Mouse (Mus musculus) left cerebral cortex, adult 8-10 months (tissue): ENCODE data around the gene Fscn1. TPM values are rescaled to one million over a fixed set of nuclear protein-coding genes. Genes with fewer than 3 reads are reported as not detected.

Experiments
- DNase-seq, 2 experiments: peaks; one replicate each; pipeline ENCODE4 v3.0.0; 2022; ENCODE audit warnings: low spot score in 2 of 2
- total RNA-seq, 4 experiments: library from RNA; stranded (reverse); gene quantifications; 2 replicates each; pipeline ENCODE4 v1.2.4; 2022

The Fscn1 gene
- total RNA-seq, 4 experiments from 2014 or later = 218 to 276 (median 259) TPM

GRCm38 (mm10) chr5:142968411-142968810 is 8.3 kb downstream of the Fscn1 start:
- peak; percentile 64 to 90 for DNase-seq

GRCm38 (mm10) chr5:142973971-142974370 is 13.8 kb downstream of the Fscn1 start:
- no peak for DNase-seq

- peak; percentile 60 to 84 for DNase-seq
Measured at GRCm38 (mm10) chr5:142974598-142975121, 14.5 kb downstream of the Fscn1 start.

GRCm38 (mm10) chr5:142976516-142976915 is 16.4 kb downstream of the Fscn1 start:
- no peak for DNase-seq

- DNase-seq = no peak
Measured at GRCm38 (mm10) chr5:142982046-142982801, 22.1 kb downstream of the Fscn1 start.

- DNase-seq = no peak
Measured at GRCm38 (mm10) chr5:142983174-142983573, 23.0 kb downstream of the Fscn1 start.

GRCm38 (mm10) chr5:142984271-142984670 is 24.1 kb downstream of the Fscn1 start:
- no peak for DNase-seq

- DNase-seq = no peak
Measured at GRCm38 (mm10) chr5:142988520-142988919, 28.4 kb downstream of the Fscn1 start.

GRCm38 (mm10) chr5:142989167-142989566 is 29.0 kb downstream of the Fscn1 start:
- DNase-seq = no peak

- DNase-seq = no peak
Measured at GRCm38 (mm10) chr5:142994746-142995145, 34.6 kb downstream of the Fscn1 start.

GRCm38 (mm10) chr5:142997526-142997925 is 37.4 kb downstream of the Fscn1 start:
- DNase-seq = no peak

GRCm38 (mm10) chr5:142998171-142998570 is 38.0 kb downstream of the Fscn1 start:
- DNase-seq = no peak

- DNase-seq = no peak
Measured at GRCm38 (mm10) chr5:143000091-143000490, 39.9 kb downstream of the Fscn1 start.

GRCm38 (mm10) chr5:143000654-143001500 is 40.7 kb downstream of the Fscn1 start:
- DNase-seq = no peak

GRCm38 (mm10) chr5:143009383-143009782 is 49.2 kb downstream of the Fscn1 start:
- DNase-seq = no peak

GRCm38 (mm10) chr5:143017401-143017800 is 57.3 kb downstream of the Fscn1 start:
- DNase-seq = no peak

Other genes with a start within 250 kb of the Fscn1 start
- gene Tnrc18, start 142.7 kb upstream of the Fscn1 start, total RNA-seq = 100 to 1,000 TPM; 112 to 134 (median 116) TPM
- 10 to 100 TPM; 28.8 to 30.9 (median 29.6) TPM for gene Fbxl18, start 64.9 kb upstream of the Fscn1 start, total RNA-seq
- 1,000 to 10,000 TPM; 2,552 to 2,721 (median 2,651) TPM for gene Actb, start 53.6 kb upstream of the Fscn1 start, total RNA-seq
- 10 to 100 TPM; 42.4 to 47.3 (median 45.2) TPM for gene Rnf216, start 152.7 kb downstream of the Fscn1 start, total RNA-seq
- under 1 TPM; 0.07 to 0.21 (median 0.14) TPM for gene Olfr718-ps1, start 187.2 kb downstream of the Fscn1 start, total RNA-seq
- gene Rbak, start 220.4 kb downstream of the Fscn1 start, total RNA-seq = 10 to 100 TPM; 12.0 to 15.0 (median 13.5) TPM
- gene Spdye4b, start 220.7 kb downstream of the Fscn1 start, total RNA-seq = not detected